ENCODE assay signal across 34 mouse cellular contexts in genomic region chr6:48727761-48728160, GRCm38 (mm10). TPM values are rescaled to one million over a fixed set of nuclear protein-coding genes. Genes with fewer than 3 reads are reported as not detected.
A peak's percentile ranks its signal among the peaks of the same experiment; 100 is the strongest.
DNase-seq lines count a peak whose midpoint lies in the region; ATAC-seq lines count a peak whose summit lies in the region.
"Had no signal": no experiment of that assay in that cellular context is flagged by ENCODE, and none has a peak within 500 bp of the region (broad histone marks: within the 10 kb centered on the region; RNA-seq: fewer than 3 reads in every experiment).

No protein-coding gene starts in this region.

- ATAC-seq in activated CD4-positive, CD25-positive, alpha-beta regulatory T cell, adult 4 months, result peak; percentile 68
- ATAC-seq in monocyte, adult 5-6 weeks (replicated peaks; ENCODE audit: insufficient number of reproducible peaks, low FRiP score, low TSS enrichment, poor library complexity, severe bottlenecking), result peak; percentile 36; the same call in 1 of the 2 replicates
- ATAC-seq: forebrain, embryonic 13.5 days; hindbrain, postnatal 0 days; intestine, postnatal 0 days had no signal

- peak; percentile 92 for DNase-seq in CD4-positive helper T cell, adult 2 months (ENCODE audit: low read depth, low spot score)
- peak; percentile 92 for DNase-seq in CD4-positive, CD25-positive, alpha-beta regulatory T cell, adult 2 months (ENCODE audit: low read depth, low spot score)
- DNase-seq in frontal cortex, postnatal 10 days (ENCODE audit: low spot score in 2 of 2), result no peak
- no peak for DNase-seq in cerebellum, postnatal 10 days
- DNase-seq in ovary, postnatal 14 days (ENCODE audit: low spot score), result no peak
- no peak for DNase-seq in right cerebral cortex, postnatal 4 days
- DNase-seq: adrenal gland, adult 8-10 months; B cell, adult 2 months; cerebellum, adult 8-10 months; cerebellum, postnatal 36 days; gastrocnemius, adult 2 months; kidney, postnatal 14 days; lung, postnatal 36 days; right cerebral cortex, adult 18-20 months had no signal

RNA-seq across cellular contexts. Expression of gene Gimap7, which starts 9.3 kb away (rescaled TPM):
- polyA plus RNA-seq in activated CD4-positive, CD25-positive, alpha-beta regulatory T cell, adult 4 months (2017; shearing (Covaris generic)), result 100 to 1,000 TPM; 444 to 529 TPM
- 67.2 to 199 TPM (median 74.1 TPM) in 3 replicates for total RNA-seq in monocyte, adult 5-6 weeks (2017)
- total RNA-seq: gastrocnemius, adult 2 months; gastrocnemius, postnatal 4 days; hindbrain, postnatal 0 days; layer of hippocampus, postnatal 10 days; left cerebral cortex, adult 18-20 months; left cerebral cortex, postnatal 14 days; midbrain, postnatal 0 days had no signal
- polyA plus RNA-seq: embryonic facial prominence, embryonic 11.5 days; forebrain, embryonic 13.5 days; heart, embryonic 10.5 days; hindbrain, embryonic 12.5 days; hindbrain, postnatal 0 days; kidney, embryonic 14.5 days; limb, embryonic 13.5 days; liver, embryonic 11.5 days; lung, embryonic 16.5 days; midbrain, embryonic 12.5 days; midbrain, postnatal 0 days; neural tube, embryonic 15.5 days had no signal

RNA-seq across cellular contexts. Expression of gene Gm28053, which starts 9.4 kb away (rescaled TPM):
- polyA plus RNA-seq in activated CD4-positive, CD25-positive, alpha-beta regulatory T cell, adult 4 months (2017; shearing (Covaris generic)), result 10 to 100 TPM; 42.8 to 45.0 TPM
- total RNA-seq in monocyte, adult 5-6 weeks (2017), result 17.6 to 57.0 TPM (median 34.4 TPM) in 3 replicates
- total RNA-seq: hindbrain, postnatal 0 days; layer of hippocampus, postnatal 10 days; midbrain, postnatal 0 days had no signal
- polyA plus RNA-seq: embryonic facial prominence, embryonic 11.5 days; hindbrain, postnatal 0 days; liver, embryonic 16.5 days; midbrain, embryonic 12.5 days; midbrain, postnatal 0 days; neural tube, embryonic 15.5 days had no signal

RNA-seq across cellular contexts. Expression of gene Gimap1, which starts 11.1 kb away (rescaled TPM):
- polyA plus RNA-seq in activated CD4-positive, CD25-positive, alpha-beta regulatory T cell, adult 4 months (2017; shearing (Covaris generic)), result 100 to 1,000 TPM; 321 to 429 TPM
- total RNA-seq in monocyte, adult 5-6 weeks (2017), result 99.2 to 313 TPM (median 123 TPM) in 3 replicates

RNA-seq across cellular contexts. Expression of gene Gimap5, which starts 18.2 kb away (rescaled TPM):
- 100 to 1,000 TPM; 198 to 220 TPM for polyA plus RNA-seq in activated CD4-positive, CD25-positive, alpha-beta regulatory T cell, adult 4 months (2017; shearing (Covaris generic))
- total RNA-seq in monocyte, adult 5-6 weeks (2017), result 91.7 to 178 TPM (median 113 TPM) in 3 replicates

RNA-seq across cellular contexts. Expression of gene Gimap6, which starts 19.7 kb away (rescaled TPM):
- 100 to 1,000 TPM; 849 to 944 TPM for polyA plus RNA-seq in activated CD4-positive, CD25-positive, alpha-beta regulatory T cell, adult 4 months (2017; shearing (Covaris generic))
- total RNA-seq in monocyte, adult 5-6 weeks (2017), result 355 to 968 TPM (median 415 TPM) in 3 replicates

Comparison
In these comparisons a context has a peak if more than half of its experiments do, and no peak if none do; other contexts are left out.
1. DNase-seq: peak in CD4-positive helper T cell, adult 2 months (single experiment) and CD4-positive, CD25-positive, alpha-beta regulatory T cell, adult 2 months (single experiment); none in frontal cortex, postnatal 10 days (0 of 2), cerebellum, postnatal 10 days (0 of 2), ovary, postnatal 14 days (single experiment) and right cerebral cortex, postnatal 4 days (single experiment).